Mouse (Mus musculus): ENCODE data around the gene Rab33b. TPM values are rescaled to one million over a fixed set of nuclear protein-coding genes. Genes with fewer than 3 reads are reported as not detected.

Gene Rab33b
- polyA plus RNA-seq, 1 experiment from 2014 or later: 4.9 TPM

GRCm38 (mm10) chr3:51486491-51487195 is 2.9 kb downstream of the Rab33b start:
- Histone ChIP-seq H3K4me3 (replicated peaks) (no peak overlapping the region), H3K27me3 (no peaks in the 10 kb centered on the region), H3K36me3 (no peaks in the 10 kb centered on the region; the same call in 1 of the 2 replicates), H3K9ac (no peak overlapping the region), H3K9me3 (replicated peaks) (no peaks in the 10 kb centered on the region), H3K4me2 (no peak overlapping the region), H3K27ac (no peak overlapping the region), H3K4me1 (replicated peaks) (peaks cover 27% of the 10 kb centered on the region)
- 72% methylated on average over 4 of the region's 4 CpGs for WGBS (ENCODE audit: insufficient replicate concordance)
- no peak for DNase-seq
- ATAC-seq (ENCODE audit: low read depth): no peak

GRCm38 (mm10) chr3:51490088-51490753 is 6.5 kb downstream of the Rab33b start:
- ATAC-seq (ENCODE audit: low read depth) (no peak), DNase-seq (no peak)
- no peak overlapping the region for H3K9ac ChIP-seq
- H3K27me3 ChIP-seq: no peaks in the 10 kb centered on the region
- no peak overlapping the region for H3K4me3 ChIP-seq (replicated peaks)
- H3K4me1 ChIP-seq (replicated peaks): peaks cover 7% of the 10 kb centered on the region
- H3K9me3 ChIP-seq (replicated peaks): no peaks in the 10 kb centered on the region
- peaks cover 11% of the 10 kb centered on the region for H3K36me3 ChIP-seq
- WGBS (ENCODE audit: insufficient replicate concordance): 70% methylated on average over 7 of the region's 7 CpGs
- H3K27ac ChIP-seq: no peak overlapping the region
- no peak overlapping the region for H3K4me2 ChIP-seq

GRCm38 (mm10) chr3:51493272-51493838 is 9.6 kb downstream of the Rab33b start:
- no peak overlapping the region for H3K9ac ChIP-seq
- H3K27ac ChIP-seq: no peak overlapping the region
- H3K9me3 ChIP-seq (replicated peaks): no peaks in the 10 kb centered on the region
- peaks cover 11% of the 10 kb centered on the region for H3K36me3 ChIP-seq
- 77% methylated on average over 13 of the region's 13 CpGs for WGBS (ENCODE audit: insufficient replicate concordance)
- H3K4me3 ChIP-seq (replicated peaks): no peak overlapping the region
- H3K4me1 ChIP-seq (replicated peaks): no peaks in the 10 kb centered on the region
- no peaks in the 10 kb centered on the region for H3K27me3 ChIP-seq
- no peak for ATAC-seq (ENCODE audit: low read depth)
- no peak for DNase-seq
- H3K4me2 ChIP-seq: no peak overlapping the region

- H3K36me3 ChIP-seq: peaks cover 11% of the 10 kb centered on the region; the same call in 1 of the 2 replicates
- no peak overlapping the region for H3K9ac ChIP-seq
- no peak overlapping the region for H3K27ac ChIP-seq
- 71% methylated on average over 2 of the region's 2 CpGs for WGBS (ENCODE audit: insufficient replicate concordance)
- no peak overlapping the region for H3K4me2 ChIP-seq
- H3K9me3 ChIP-seq (replicated peaks): no peaks in the 10 kb centered on the region
- H3K27me3 ChIP-seq: no peaks in the 10 kb centered on the region
- ATAC-seq (ENCODE audit: low read depth): no peak
- no peak overlapping the region for H3K4me3 ChIP-seq (replicated peaks)
- H3K4me1 ChIP-seq (replicated peaks): no peaks in the 10 kb centered on the region
- DNase-seq: no peak
Observed at GRCm38 (mm10) chr3:51494466-51494865, 10.7 kb downstream of the Rab33b start.

GRCm38 (mm10) chr3:51495646-51496045 is 11.9 kb downstream of the Rab33b start:
- Histone ChIP-seq H3K9me3 (replicated peaks) (no peaks in the 10 kb centered on the region), H3K27me3 (no peaks in the 10 kb centered on the region), H3K4me3 (replicated peaks) (no peak overlapping the region), H3K4me1 (replicated peaks) (no peaks in the 10 kb centered on the region), H3K27ac (no peak overlapping the region), H3K4me2 (no peak overlapping the region), H3K9ac (no peak overlapping the region), H3K36me3 (peaks cover 11% of the 10 kb centered on the region; the same call in 1 of the 2 replicates)
- ATAC-seq (ENCODE audit: low read depth) (no peak), DNase-seq (no peak)
- WGBS (ENCODE audit: insufficient replicate concordance): 79% methylated on average over 9 of the region's 9 CpGs

GRCm38 (mm10) chr3:51497978-51498377 is 14.3 kb downstream of the Rab33b start:
- H3K36me3 ChIP-seq: peaks cover 11% of the 10 kb centered on the region; the same call in 1 of the 2 replicates
- no peak for ATAC-seq (ENCODE audit: low read depth)
- no peak overlapping the region for H3K27ac ChIP-seq
- no peaks in the 10 kb centered on the region; the same call in 1 of the 2 replicates for H3K27me3 ChIP-seq
- no peak overlapping the region for H3K4me3 ChIP-seq (replicated peaks)
- H3K4me2 ChIP-seq: no peak overlapping the region
- DNase-seq: no peak
- H3K4me1 ChIP-seq (replicated peaks): no peaks in the 10 kb centered on the region
- 74% methylated on average over 1 of the region's 1 CpGs for WGBS (ENCODE audit: insufficient replicate concordance)
- H3K9me3 ChIP-seq (replicated peaks): no peaks in the 10 kb centered on the region
- H3K9ac ChIP-seq: no peak overlapping the region

GRCm38 (mm10) chr3:51498659-51499058 is 14.9 kb downstream of the Rab33b start:
- WGBS (ENCODE audit: insufficient replicate concordance): 52% methylated on average over 5 of the region's 5 CpGs
- no peak overlapping the region for H3K4me3 ChIP-seq (replicated peaks)
- no peak overlapping the region for H3K27ac ChIP-seq
- H3K9ac ChIP-seq: no peak overlapping the region
- H3K4me1 ChIP-seq (replicated peaks): no peaks in the 10 kb centered on the region
- no peak overlapping the region for H3K4me2 ChIP-seq
- no peak for DNase-seq
- no peak for ATAC-seq (ENCODE audit: low read depth)
- 0 out of 2 replicates have a peak, but pooled peaks cover 4% of the 10 kb centered on the region for H3K36me3 ChIP-seq
- H3K9me3 ChIP-seq (replicated peaks): no peaks in the 10 kb centered on the region
- H3K27me3 ChIP-seq: no peaks in the 10 kb centered on the region; the same call in 1 of the 2 replicates

- Histone ChIP-seq H3K27me3 (no peaks in the 10 kb centered on the region; the same call in 1 of the 2 replicates), H3K4me1 (replicated peaks) (no peaks in the 10 kb centered on the region), H3K4me2 (no peak overlapping the region), H3K9me3 (replicated peaks) (no peaks in the 10 kb centered on the region), H3K4me3 (replicated peaks) (no peak overlapping the region), H3K27ac (no peak overlapping the region), H3K9ac (no peak overlapping the region), H3K36me3 (no peaks in the 10 kb centered on the region)
- ATAC-seq (ENCODE audit: low read depth) (no peak), DNase-seq (no peak)
- 70% methylated on average over 4 of the region's 4 CpGs for WGBS (ENCODE audit: insufficient replicate concordance)
Observed at GRCm38 (mm10) chr3:51499876-51500275, 16.2 kb downstream of the Rab33b start.

- Histone ChIP-seq H3K4me3 (replicated peaks) (no peak overlapping the region), H3K27ac (no peak overlapping the region), H3K9me3 (replicated peaks) (no peaks in the 10 kb centered on the region), H3K27me3 (peaks cover 2% of the 10 kb centered on the region; the same call in 1 of the 2 replicates), H3K9ac (no peak overlapping the region), H3K36me3 (no peaks in the 10 kb centered on the region), H3K4me2 (no peak overlapping the region), H3K4me1 (replicated peaks) (no peaks in the 10 kb centered on the region)
- 73% methylated on average over 11 of the region's 11 CpGs for WGBS (ENCODE audit: insufficient replicate concordance)
- DNase-seq (no peak), ATAC-seq (ENCODE audit: low read depth) (no peak)
Observed at GRCm38 (mm10) chr3:51504385-51504952, 20.7 kb downstream of the Rab33b start.

- Histone ChIP-seq H3K4me1 (replicated peaks) (no peaks in the 10 kb centered on the region), H3K27me3 (peaks cover 2% of the 10 kb centered on the region; the same call in 1 of the 2 replicates), H3K27ac (no peak overlapping the region), H3K9ac (no peak overlapping the region), H3K4me2 (no peak overlapping the region), H3K9me3 (replicated peaks) (no peaks in the 10 kb centered on the region), H3K4me3 (replicated peaks) (no peak overlapping the region), H3K36me3 (no peaks in the 10 kb centered on the region)
- 76% methylated on average over 19 of the region's 19 CpGs for WGBS (ENCODE audit: insufficient replicate concordance)
- no peak for DNase-seq
- ATAC-seq (ENCODE audit: low read depth): no peak
Observed at GRCm38 (mm10) chr3:51505465-51505864, 21.7 kb downstream of the Rab33b start.

- Histone ChIP-seq H3K4me2 (peak overlapping the region; percentile 48), H3K36me3 (no peaks in the 10 kb centered on the region), H3K9ac (no peak overlapping the region), H3K9me3 (replicated peaks) (no peaks in the 10 kb centered on the region), H3K4me3 (replicated peaks) (peak overlapping the region; percentile 32; the same call in 1 of the 2 replicates), H3K27ac (no peak overlapping the region), H3K27me3 (no peaks in the 10 kb centered on the region), H3K4me1 (replicated peaks) (no peaks in the 10 kb centered on the region)
- DNase-seq (peak; percentile 61), ATAC-seq (ENCODE audit: low read depth) (no peak; the same call in 1 of the 2 replicates)
- WGBS (ENCODE audit: insufficient replicate concordance): 16% methylated on average over 8 of the region's 8 CpGs
Observed at GRCm38 (mm10) chr3:51510903-51511302, 27.2 kb downstream of the Rab33b start.
